Mouse (Mus musculus): ENCODE measurements around the gene Hebp1. TPM values are rescaled to one million over a fixed set of nuclear protein-coding genes. Genes with fewer than 3 reads are reported as not detected.

The Hebp1 gene
- polyA plus RNA-seq, 1 experiment from 2014 or later, result 10.2 TPM

- 77% methylated on average over 5 of the region's 5 CpGs for WGBS
- H3K27ac ChIP-seq, result no peak overlapping the region
- no peaks in the 10 kb centered on the region for H3K9me3 ChIP-seq (replicated peaks)
- H3K27me3 ChIP-seq, result peaks cover 15% of the 10 kb centered on the region; the same call in 1 of the 2 replicates
- no peaks in the 10 kb centered on the region for H3K36me3 ChIP-seq
- no peak overlapping the region for H3K4me3 ChIP-seq
- H3K4me2 ChIP-seq, result no peak overlapping the region
- H3K9ac ChIP-seq, result no peak overlapping the region
- no peak for ATAC-seq (replicated peaks; ENCODE audit: insufficient number of reproducible peaks, insufficient read depth, low FRiP score, low read depth)
- H3K4me1 ChIP-seq (replicated peaks), result peaks cover 2% of the 10 kb centered on the region; the same call in 1 of the 2 replicates
Measured at GRCm38 (mm10) chr6:135219916-135220315, 22.1 kb upstream of the Hebp1 start.

GRCm38 (mm10) chr6:135218330-135218729 is 20.5 kb upstream of the Hebp1 start:
- Histone ChIP-seq H3K4me1 (replicated peaks) (no peaks in the 10 kb centered on the region), H3K9me3 (replicated peaks) (no peaks in the 10 kb centered on the region), H3K36me3 (no peaks in the 10 kb centered on the region), H3K27ac (no peak overlapping the region), H3K4me2 (no peak overlapping the region), H3K9ac (no peak overlapping the region), H3K4me3 (no peak overlapping the region), H3K27me3 (peaks cover 15% of the 10 kb centered on the region; the same call in 1 of the 2 replicates)
- ATAC-seq (replicated peaks; ENCODE audit: insufficient number of reproducible peaks, insufficient read depth, low FRiP score, low read depth), result no peak
- WGBS, result 57% methylated on average over 8 of the region's 8 CpGs

- Histone ChIP-seq H3K9ac (no peak overlapping the region), H3K4me1 (replicated peaks) (no peaks in the 10 kb centered on the region), H3K36me3 (no peaks in the 10 kb centered on the region), H3K4me3 (no peak overlapping the region), H3K4me2 (no peak overlapping the region), H3K27ac (no peak overlapping the region), H3K9me3 (replicated peaks) (no peaks in the 10 kb centered on the region), H3K27me3 (peaks cover 4% of the 10 kb centered on the region; the same call in 1 of the 2 replicates)
- ATAC-seq (replicated peaks; ENCODE audit: insufficient number of reproducible peaks, insufficient read depth, low FRiP score, low read depth), result no peak
- 52% methylated on average over 1 of the region's 2 CpGs for WGBS
Measured at GRCm38 (mm10) chr6:135212666-135213065, 14.8 kb upstream of the Hebp1 start.

- H3K9ac ChIP-seq, result no peak overlapping the region
- no peak overlapping the region for H3K4me2 ChIP-seq
- H3K36me3 ChIP-seq, result no peaks in the 10 kb centered on the region
- no peak for ATAC-seq (replicated peaks; ENCODE audit: insufficient number of reproducible peaks, insufficient read depth, low FRiP score, low read depth)
- H3K27me3 ChIP-seq, result peaks cover 4% of the 10 kb centered on the region; the same call in 1 of the 2 replicates
- H3K9me3 ChIP-seq (replicated peaks), result no peaks in the 10 kb centered on the region
- WGBS, result 63% methylated on average over 7 of the region's 7 CpGs
- no peak overlapping the region for H3K27ac ChIP-seq
- no peaks in the 10 kb centered on the region for H3K4me1 ChIP-seq (replicated peaks)
- no peak overlapping the region for H3K4me3 ChIP-seq
Measured at GRCm38 (mm10) chr6:135211169-135211568, 13.3 kb upstream of the Hebp1 start.

GRCm38 (mm10) chr6:135206909-135207308 is 9.1 kb upstream of the Hebp1 start:
- Histone ChIP-seq H3K4me1 (replicated peaks) (no peaks in the 10 kb centered on the region), H3K9me3 (replicated peaks) (no peaks in the 10 kb centered on the region), H3K27me3 (no peaks in the 10 kb centered on the region), H3K9ac (no peak overlapping the region), H3K36me3 (no peaks in the 10 kb centered on the region), H3K4me2 (no peak overlapping the region), H3K4me3 (no peak overlapping the region), H3K27ac (no peak overlapping the region)
- no peak for ATAC-seq (replicated peaks; ENCODE audit: insufficient number of reproducible peaks, insufficient read depth, low FRiP score, low read depth)
- 72% methylated on average over 8 of the region's 8 CpGs for WGBS

- H3K4me1 ChIP-seq (replicated peaks), result no peaks in the 10 kb centered on the region
- H3K27me3 ChIP-seq, result no peaks in the 10 kb centered on the region
- H3K9me3 ChIP-seq (replicated peaks), result no peaks in the 10 kb centered on the region
- no peak for ATAC-seq (replicated peaks; ENCODE audit: insufficient number of reproducible peaks, insufficient read depth, low FRiP score, low read depth)
- H3K4me2 ChIP-seq, result no peak overlapping the region
- no peak overlapping the region for H3K27ac ChIP-seq
- H3K36me3 ChIP-seq, result no peaks in the 10 kb centered on the region
- no peak overlapping the region for H3K9ac ChIP-seq
- no peak overlapping the region for H3K4me3 ChIP-seq
- 81% methylated on average over 4 of the region's 4 CpGs for WGBS
Measured at GRCm38 (mm10) chr6:135205802-135206201, 8.0 kb upstream of the Hebp1 start.

- ATAC-seq (replicated peaks; ENCODE audit: insufficient number of reproducible peaks, insufficient read depth, low FRiP score, low read depth), result no peak
- H3K9me3 ChIP-seq (replicated peaks), result no peaks in the 10 kb centered on the region
- no peak overlapping the region for H3K4me2 ChIP-seq
- H3K27me3 ChIP-seq, result no peaks in the 10 kb centered on the region
- no peaks in the 10 kb centered on the region for H3K4me1 ChIP-seq (replicated peaks)
- H3K9ac ChIP-seq, result no peak overlapping the region
- H3K4me3 ChIP-seq, result no peak overlapping the region
- WGBS, result 67% methylated on average over 4 of the region's 4 CpGs
- no peak overlapping the region for H3K27ac ChIP-seq
- H3K36me3 ChIP-seq, result no peaks in the 10 kb centered on the region
Measured at GRCm38 (mm10) chr6:135204869-135205268, 7.0 kb upstream of the Hebp1 start.

- ATAC-seq (replicated peaks; ENCODE audit: insufficient number of reproducible peaks, insufficient read depth, low FRiP score, low read depth), result no peak
- H3K4me3 ChIP-seq, result no peak overlapping the region
- H3K36me3 ChIP-seq, result no peaks in the 10 kb centered on the region
- WGBS, result 64% methylated on average over 6 of the region's 6 CpGs
- no peaks in the 10 kb centered on the region for H3K27me3 ChIP-seq
- no peak overlapping the region for H3K4me2 ChIP-seq
- no peak overlapping the region for H3K9ac ChIP-seq
- H3K4me1 ChIP-seq (replicated peaks), result peaks cover under 1% of the 10 kb centered on the region; the same call in 1 of the 2 replicates
- no peak overlapping the region for H3K27ac ChIP-seq
- no peaks in the 10 kb centered on the region for H3K9me3 ChIP-seq (replicated peaks)
Measured at GRCm38 (mm10) chr6:135203737-135204136, 5.9 kb upstream of the Hebp1 start.

GRCm38 (mm10) chr6:135202668-135203067 is 4.8 kb upstream of the Hebp1 start:
- Histone ChIP-seq H3K4me3 (no peak overlapping the region), H3K9me3 (replicated peaks) (no peaks in the 10 kb centered on the region), H3K4me1 (replicated peaks) (peaks cover 7% of the 10 kb centered on the region), H3K27ac (no peak overlapping the region), H3K36me3 (no peaks in the 10 kb centered on the region), H3K27me3 (no peaks in the 10 kb centered on the region), H3K4me2 (no peak overlapping the region), H3K9ac (no peak overlapping the region)
- WGBS, result 84% methylated on average over 6 of the region's 6 CpGs
- no peak for ATAC-seq (replicated peaks; ENCODE audit: insufficient number of reproducible peaks, insufficient read depth, low FRiP score, low read depth)

GRCm38 (mm10) chr6:135200122-135200957 is 2.5 kb upstream of the Hebp1 start:
- H3K9ac ChIP-seq, result no peak overlapping the region
- H3K4me2 ChIP-seq, result no peak overlapping the region
- H3K4me1 ChIP-seq (replicated peaks), result peaks cover 9% of the 10 kb centered on the region
- no peaks in the 10 kb centered on the region for H3K9me3 ChIP-seq (replicated peaks)
- no peak for ATAC-seq (replicated peaks; ENCODE audit: insufficient number of reproducible peaks, insufficient read depth, low FRiP score, low read depth)
- H3K27me3 ChIP-seq, result no peaks in the 10 kb centered on the region
- WGBS, result 81% methylated on average over 16 of the region's 16 CpGs
- H3K27ac ChIP-seq, result no peak overlapping the region
- H3K4me3 ChIP-seq, result no peak overlapping the region
- no peaks in the 10 kb centered on the region for H3K36me3 ChIP-seq

GRCm38 (mm10) chr6:135198726-135199125 is 904 bp upstream of the Hebp1 start:
- Histone ChIP-seq H3K27me3 (no peaks in the 10 kb centered on the region), H3K4me2 (peak overlapping the region; percentile 81), H3K9ac (no peak overlapping the region), H3K27ac (no peak overlapping the region), H3K4me1 (replicated peaks) (peaks cover 9% of the 10 kb centered on the region), H3K4me3 (peak overlapping the region; percentile 72), H3K36me3 (no peaks in the 10 kb centered on the region), H3K9me3 (replicated peaks) (no peaks in the 10 kb centered on the region)
- no peak for ATAC-seq (replicated peaks; ENCODE audit: insufficient number of reproducible peaks, insufficient read depth, low FRiP score, low read depth)
- WGBS, result 51% methylated on average over 6 of the region's 6 CpGs

GRCm38 (mm10) chr6:135197446-135197845 is 376 bp downstream of the Hebp1 start:
- Histone ChIP-seq H3K4me2 (peak overlapping the region; percentile 81), H3K4me1 (replicated peaks) (peaks cover 16% of the 10 kb centered on the region), H3K27ac (no peak overlapping the region), H3K36me3 (no peaks in the 10 kb centered on the region), H3K4me3 (peak overlapping the region; percentile 72), H3K27me3 (no peaks in the 10 kb centered on the region), H3K9me3 (replicated peaks) (no peaks in the 10 kb centered on the region), H3K9ac (peak overlapping the region; percentile 72; the same call in 1 of the 2 replicates)
- WGBS, result 18% methylated on average over 7 of the region's 7 CpGs
- ATAC-seq (replicated peaks; ENCODE audit: insufficient number of reproducible peaks, insufficient read depth, low FRiP score, low read depth), result no peak

Data from heart, embryonic 15.5 days (tissue).